Mouse (Mus musculus) olfactory bulb, adult 2 months (tissue): Measurements from ENCODE around the gene Nacc1.

Experiments
- CTCF ChIP-seq: fragments of 200-500 bp; IDR thresholded peaks from 2 replicates; pipeline ENCODE4 v1.5.1; 2012; ENCODE audit warnings: low read depth, mild to moderate bottlenecking, low read length, moderate library complexity; ENCODE audit not compliant: insufficient read depth
- POLR2A ChIP-seq: fragments of 200-500 bp; IDR thresholded peaks from 2 replicates; pipeline ENCODE4 v1.6.1; 2012; ENCODE audit warnings: mild to moderate bottlenecking, low read depth, low read length, moderate library complexity; ENCODE audit not compliant: insufficient read depth

GRCm38 (mm10) chr8:84734680-84735079 is 47.0 kb upstream of the Nacc1 start:
- TF ChIP-seq CTCF (no peak), POLR2A (no peak)
